Mouse (Mus musculus): Measurements from ENCODE around the gene Clcn3.
A peak's percentile ranks its signal among the peaks of the same experiment; 100 is the strongest.

The Clcn3 gene

GRCm38 (mm10) chr8:60951271-60951670 is 31.8 kb downstream of the Clcn3 start:
- no peak for DNase-seq

DNA sequence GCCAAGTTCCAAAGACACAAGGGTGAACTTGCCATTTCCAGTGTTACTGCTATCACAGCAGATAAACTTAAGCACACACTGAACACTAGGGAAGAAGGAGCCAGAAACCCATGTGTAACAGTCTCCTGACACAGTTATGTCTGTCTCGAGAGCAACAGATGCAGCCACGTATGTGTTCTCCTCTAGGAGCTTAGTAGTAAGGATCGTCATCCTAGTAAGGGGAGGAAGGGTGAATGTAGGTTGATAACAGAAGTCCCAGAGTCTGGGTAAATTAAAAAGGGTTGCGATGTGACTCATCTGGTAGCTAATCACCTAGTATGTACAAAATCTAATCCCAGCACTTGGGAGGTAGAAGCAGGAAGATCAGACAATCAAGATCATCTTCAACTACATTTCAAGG is 33.2 kb downstream of the Clcn3 start:
- no peak for DNase-seq

GRCm38 (mm10) chr8:60947503-60947902 is 35.6 kb downstream of the Clcn3 start:
- DNase-seq = no peak

DNA sequence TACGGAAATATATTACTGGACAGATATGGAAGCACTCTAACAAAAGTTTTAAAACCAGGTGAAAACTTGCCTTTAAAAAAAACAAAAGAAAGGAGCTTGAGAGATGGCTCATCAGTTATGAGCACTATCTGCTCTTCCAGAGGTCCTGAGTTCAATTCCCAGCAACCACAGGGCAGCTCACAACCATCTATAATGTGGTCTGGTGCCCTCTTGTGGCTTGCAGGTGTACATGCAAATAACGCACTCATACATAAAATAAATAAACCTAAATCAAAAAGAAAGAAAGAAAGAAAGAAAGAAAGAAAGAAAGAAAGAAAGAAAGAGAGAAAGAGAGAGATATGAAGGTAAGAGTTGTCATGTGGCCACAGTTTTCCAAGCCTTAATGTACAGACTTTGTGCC is 40.2 kb downstream of the Clcn3 start:
- no peak for DNase-seq

GRCm38 (mm10) chr8:60938717-60939424 is 44.2 kb downstream of the Clcn3 start:
- DNase-seq = peak; percentile 35

- no peak for DNase-seq
Observed at GRCm38 (mm10) chr8:60933617-60934016, 49.5 kb downstream of the Clcn3 start.

DNA sequence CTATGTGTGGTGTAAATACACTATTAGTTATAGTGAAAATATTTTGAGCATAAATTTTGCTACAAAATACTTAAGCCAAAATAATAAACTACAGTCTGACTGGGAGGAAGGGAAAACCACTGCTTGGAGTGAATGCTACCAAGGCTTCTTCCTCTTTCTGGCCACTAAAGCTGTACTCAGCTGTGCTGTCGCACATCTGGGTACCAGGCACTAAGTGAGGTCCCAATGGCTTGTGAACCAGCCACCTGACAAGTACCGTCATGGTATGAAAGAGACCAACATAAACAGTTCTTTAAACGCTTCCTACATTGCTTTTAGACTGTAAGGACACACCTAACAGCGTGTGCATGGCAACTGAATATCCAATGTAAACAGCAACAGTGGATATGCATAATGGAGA is 62.9 kb downstream of the Clcn3 start:
- no peak for DNase-seq

DNA sequence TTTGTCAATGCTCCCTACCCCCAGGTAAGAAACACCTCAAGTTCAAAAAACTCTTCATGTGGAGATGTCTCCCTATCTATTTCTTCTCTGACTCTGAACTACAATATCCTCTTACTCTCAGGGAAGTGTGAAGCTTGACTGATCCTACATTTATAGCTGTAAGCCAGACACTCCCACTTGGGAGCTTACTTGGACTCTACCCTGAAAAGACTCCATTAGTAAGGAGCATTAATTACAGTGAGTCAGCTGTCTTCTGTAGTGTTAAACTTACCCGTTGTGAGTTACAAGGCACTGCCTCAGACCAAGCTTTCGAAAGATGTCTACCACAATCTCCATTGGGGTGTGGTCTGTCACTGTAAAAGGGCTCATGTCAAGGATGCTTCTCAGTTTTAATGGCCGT is 64.0 kb downstream of the Clcn3 start:
- no peak for DNase-seq

DNA sequence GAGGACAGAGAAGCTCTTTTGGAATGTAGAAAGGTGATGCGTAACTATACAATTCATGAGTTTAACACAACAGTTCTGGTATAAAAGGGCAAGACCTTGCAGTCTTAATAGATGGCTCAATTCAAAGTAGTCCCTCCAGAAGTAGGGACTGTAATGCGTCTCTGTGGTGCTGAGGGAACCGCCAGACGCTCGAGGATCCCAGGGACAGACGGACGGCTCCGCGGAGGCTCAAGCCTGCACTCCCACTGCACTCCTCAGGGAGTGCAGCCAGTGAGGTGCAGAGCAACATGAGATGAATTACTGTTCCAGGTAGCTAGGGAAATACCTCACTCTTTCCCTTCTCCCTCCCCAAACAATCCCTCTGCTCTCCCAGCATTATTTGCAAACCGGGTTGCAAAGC is 70.5 kb downstream of the Clcn3 start:
- no peak for DNase-seq

- DNase-seq = no peak
Observed at GRCm38 (mm10) chr8:60912081-60912480, 71.0 kb downstream of the Clcn3 start.

- no peak for DNase-seq
Observed at GRCm38 (mm10) chr8:60900147-60900546, 83.0 kb downstream of the Clcn3 start.

- DNase-seq = peak; percentile 23
Observed at GRCm38 (mm10) chr8:60895878-60896277, 87.2 kb downstream of the Clcn3 start.

GRCm38 (mm10) chr8:60891757-60892156 is 91.3 kb downstream of the Clcn3 start:
- peak; percentile 8 for DNase-seq

DNA sequence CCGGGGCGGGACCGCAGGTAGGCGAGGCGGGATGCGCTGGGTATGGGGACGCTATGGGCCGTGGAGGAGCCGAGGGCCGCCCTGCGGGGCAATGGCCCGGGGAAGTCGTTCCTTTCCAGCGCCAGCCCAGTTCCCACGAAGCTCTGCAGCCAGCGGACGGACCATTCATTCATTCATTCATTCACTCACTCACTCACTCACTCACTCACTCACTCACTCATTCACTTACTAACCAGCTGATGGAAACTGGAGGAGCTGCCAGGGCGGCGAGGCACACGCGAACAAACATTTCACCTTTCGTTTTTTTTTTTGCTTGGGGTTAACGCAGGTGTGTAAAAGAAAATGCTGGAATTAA is 92.6 kb downstream of the Clcn3 start:
- no peak for DNase-seq

DNA sequence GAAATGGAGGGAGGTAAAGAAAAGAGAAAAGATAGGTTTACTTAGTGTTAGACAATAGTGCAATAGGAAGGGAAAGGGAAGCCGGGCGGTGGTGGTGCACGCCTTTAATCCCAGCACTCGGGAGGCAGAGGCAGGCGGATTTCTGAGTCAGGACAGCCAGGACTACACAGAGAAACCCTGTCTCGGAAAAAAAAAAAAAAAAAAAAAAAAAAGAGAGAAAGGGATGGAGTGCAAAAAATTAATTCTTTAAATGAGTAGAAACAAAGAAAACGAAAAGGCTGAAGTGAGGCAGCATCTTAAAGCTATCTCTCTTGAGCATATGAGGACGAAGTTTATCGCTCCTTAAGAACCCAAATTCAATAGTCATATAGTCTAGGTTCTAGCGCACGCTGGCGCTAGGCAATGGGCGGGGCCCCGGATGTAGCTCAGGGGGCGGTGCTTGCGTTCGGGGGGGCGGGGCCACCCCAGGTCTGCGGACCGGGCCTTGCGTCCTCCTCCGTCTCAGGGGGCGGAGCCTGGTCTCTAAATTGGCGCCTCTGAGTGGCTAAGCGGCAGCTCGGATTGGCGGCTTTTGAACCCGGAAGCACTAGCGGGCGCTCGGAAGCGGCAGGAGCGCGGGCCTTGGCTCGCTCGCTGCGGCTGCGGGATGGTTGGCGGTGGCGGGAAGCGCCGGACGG is 93.1 kb downstream of the Clcn3 start, which contains the start of gene Hpf1:
Gene Hpf1 (plus strand): TSS at position 576 of the 677 bp plus-strand sequence.
- peak; percentile 100 for DNase-seq

DNA sequence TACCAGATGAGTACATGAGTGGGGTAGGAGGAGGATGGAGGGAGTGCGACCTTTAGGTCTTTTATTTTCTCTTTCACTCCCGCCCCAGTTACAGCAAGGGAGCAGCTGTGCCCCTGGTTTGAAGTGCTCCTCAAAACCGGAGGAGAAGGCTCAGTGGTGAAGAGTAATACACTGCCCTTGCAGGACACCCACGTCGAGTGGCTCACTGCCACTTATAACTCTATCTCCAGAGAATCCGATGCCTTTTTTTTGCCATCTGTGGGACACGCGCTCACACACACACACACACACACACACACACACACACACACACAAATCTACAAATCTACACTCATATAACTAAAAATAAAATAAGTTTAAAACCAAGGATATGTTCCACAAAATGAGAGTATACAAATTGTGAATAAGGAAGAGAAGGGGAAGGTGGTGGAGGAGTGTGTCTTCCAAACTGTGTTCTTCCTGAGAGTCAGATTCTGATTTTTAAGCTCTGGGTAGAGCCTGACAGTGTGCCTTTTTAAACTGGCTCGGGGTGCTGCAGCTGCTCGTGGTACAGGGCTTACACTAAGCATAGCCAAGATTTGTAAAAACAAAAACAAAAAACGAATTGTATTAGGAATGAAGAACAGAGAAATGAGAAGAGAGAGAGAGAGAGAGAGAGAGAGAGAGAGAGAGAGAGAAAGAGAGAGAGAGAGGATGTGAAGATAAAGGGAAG is 93.8 kb downstream of the Clcn3 start:
- DNase-seq = no peak

DNA sequence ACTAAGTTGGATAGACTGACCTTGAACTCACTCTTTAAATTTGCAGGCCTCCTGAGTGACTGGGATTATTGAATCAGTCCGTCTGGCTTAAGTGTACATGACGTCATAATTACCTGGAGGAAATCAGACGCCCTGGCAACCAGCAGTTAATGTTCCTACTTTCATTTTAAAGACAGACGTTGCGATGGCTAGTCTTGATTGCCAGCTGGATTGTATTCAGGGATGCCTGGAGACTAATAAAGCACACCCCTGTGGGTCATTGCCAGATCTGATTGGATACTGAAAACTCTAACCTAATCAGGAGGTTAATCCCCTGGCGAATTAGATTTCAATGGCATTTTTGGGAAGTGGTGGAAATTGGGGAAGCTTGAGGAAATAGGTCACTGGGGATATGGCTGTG is 96.4 kb downstream of the Clcn3 start:
- DNase-seq = no peak

DNA sequence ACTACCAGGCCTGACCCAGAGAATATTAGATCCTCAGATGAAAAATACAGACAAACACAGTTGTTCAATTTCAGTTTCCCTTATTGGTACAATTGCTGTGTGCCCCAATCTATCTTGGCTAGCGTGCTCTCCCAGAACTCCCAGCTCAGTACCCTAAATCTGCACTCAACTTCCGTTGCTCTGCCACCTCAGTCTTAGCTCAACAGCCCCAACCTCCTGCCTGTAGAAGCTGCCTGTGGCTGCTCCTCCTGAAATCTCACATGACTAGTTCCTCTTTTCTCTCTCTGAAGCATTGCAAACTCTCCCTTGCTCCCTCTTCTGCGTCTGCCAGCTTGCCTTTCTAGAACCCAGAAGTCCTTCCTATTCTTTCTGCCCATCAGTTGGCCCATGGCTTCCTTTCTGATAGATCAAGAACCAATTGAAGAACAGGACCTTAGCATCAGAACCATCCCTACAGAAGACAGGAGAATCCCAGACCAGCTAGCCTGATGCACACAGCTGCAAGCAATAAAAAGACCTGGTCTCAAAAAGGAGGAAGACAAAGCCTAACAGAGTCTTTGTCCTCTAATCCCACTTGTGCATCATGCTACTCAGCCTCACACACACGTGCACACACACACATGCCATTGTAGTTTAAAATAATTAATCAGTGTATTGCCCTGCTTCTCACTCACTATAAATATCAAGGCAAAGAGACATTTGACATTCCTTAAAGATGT is 99.5 kb downstream of the Clcn3 start:
- no peak for DNase-seq

DNA sequence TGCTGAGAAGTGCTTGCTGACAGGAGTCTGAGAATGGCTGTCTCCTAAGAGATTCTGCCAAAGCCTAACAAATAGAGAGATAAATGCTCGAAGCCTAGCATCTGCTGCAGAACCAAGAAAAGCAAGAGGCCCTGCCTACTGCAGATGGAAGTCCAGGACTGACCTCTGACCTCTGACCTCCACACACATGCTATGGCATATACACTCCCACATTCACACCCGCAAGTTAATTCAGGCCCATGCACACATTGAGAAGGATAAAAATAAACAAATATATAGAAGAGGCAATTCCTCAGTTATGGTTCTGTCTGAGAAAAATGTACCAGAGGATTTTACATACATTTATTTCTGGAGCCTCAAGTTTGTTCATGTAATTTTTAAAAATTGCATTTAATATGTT is 104.5 kb downstream of the Clcn3 start:
- no peak for DNase-seq

GRCm38 (mm10) chr8:60870231-60871193 is 112.6 kb downstream of the Clcn3 start:
- DNase-seq = no peak

DNA sequence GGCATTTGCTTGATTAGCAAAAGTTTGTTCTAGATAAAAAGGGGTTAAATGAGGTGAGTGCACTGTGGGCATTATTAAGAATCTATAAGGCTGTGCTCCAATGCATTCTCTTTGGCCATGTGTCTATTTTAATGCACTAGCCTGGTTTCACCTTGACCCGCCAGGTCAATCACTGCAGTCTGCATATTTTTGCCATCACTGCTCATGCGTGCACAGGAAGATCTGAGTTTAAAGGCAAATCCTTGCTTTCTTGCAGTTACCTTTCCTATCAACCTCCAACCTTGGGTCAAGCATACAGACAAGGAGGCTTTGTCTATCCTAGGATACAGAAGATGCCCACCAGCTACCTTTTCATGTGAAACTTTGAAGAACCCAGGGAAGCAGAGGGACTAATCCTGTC is 113.3 kb downstream of the Clcn3 start:
- no peak for DNase-seq
